Mouse (Mus musculus) MEL (cell line): ENCODE measurements around the gene Ubr7. TPM values are rescaled to one million over a fixed set of nuclear protein-coding genes. Genes with fewer than 3 reads are reported as not detected.

Experiments
- DNase-seq: peaks from one replicate; pipeline ENCODE4 v3.0.0; 2011; ENCODE audit warnings: low read depth, low spot score
- H3K27ac ChIP-seq: 2 replicates; pipeline ENCODE4 v1.5.1; 2012; ENCODE audit warnings: low read depth, mild to moderate bottlenecking, control low read depth, low read length, moderate library complexity; ENCODE audit not compliant: control insufficient read depth
- H3K27me3 ChIP-seq, 2 experiments: fragments of 150-350 bp in 1 of 2; sonication (generic) in 1 of 2; 2 replicates each; pipeline ENCODE4 v1.6.1; 2012; ENCODE audit warnings: low read length in 2 of 2, mild to moderate bottlenecking in 2 of 2, improper control_type of control experiment in 1 of 2, moderate library complexity in 1 of 2; ENCODE audit not compliant: insufficient read depth in 2 of 2, control insufficient read depth in 1 of 2
- H3K36me3 ChIP-seq, 2 experiments: 2 replicates each; pipeline ENCODE4 v1.6.1; 2012 to 2014; ENCODE audit warnings: low read length in 2 of 2, improper control_type of control experiment in 1 of 2, inconsistent platforms in 1 of 2, mild to moderate bottlenecking in 1 of 2; ENCODE audit not compliant: insufficient read depth in 2 of 2, control insufficient read depth in 1 of 2
- H3K4me1 ChIP-seq, 2 experiments: fragments of 150-350 bp in 1 of 2; sonication (generic) in 1 of 2; 2 replicates each; pipeline ENCODE4 v1.6.1; 2012; ENCODE audit warnings: low read length in 2 of 2, improper control_type of control experiment in 1 of 2, mild to moderate bottlenecking in 1 of 2; ENCODE audit not compliant: insufficient read depth in 2 of 2, control insufficient read depth in 1 of 2
- H3K4me3 ChIP-seq, 2 experiments: fragments of 150-350 bp in 1 of 2; sonication (generic) in 1 of 2; 2 replicates each; pipeline ENCODE4 v1.5.1; 2012; ENCODE audit warnings: low read depth in 2 of 2, low read length in 2 of 2, mild to moderate bottlenecking in 2 of 2, moderate library complexity in 2 of 2, control low read depth in 1 of 2, improper control_type of control experiment in 1 of 2; ENCODE audit not compliant: control insufficient read depth in 1 of 2, insufficient read depth in 1 of 2
- H3K79me2 ChIP-seq: 2 replicates; pipeline ENCODE4 v1.6.1; 2012; ENCODE audit warnings: mild to moderate bottlenecking, low read length, moderate library complexity; ENCODE audit not compliant: control insufficient read depth, poor library complexity, insufficient read depth
- H3K9ac ChIP-seq: 2 replicates; pipeline ENCODE4 v1.6.1; 2012; ENCODE audit warnings: low read depth, mild to moderate bottlenecking, control low read depth, low read length, moderate library complexity; ENCODE audit not compliant: control insufficient read depth, poor library complexity, severe bottlenecking
- H3K9me3 ChIP-seq: fragments of 150-350 bp; sonication (generic); replicated peaks from 2 replicates; pipeline ENCODE4 v1.6.1; 2012; ENCODE audit warnings: mild to moderate bottlenecking, low read length, improper control_type of control experiment, moderate library complexity; ENCODE audit not compliant: insufficient read depth
- CHD2 ChIP-seq: IDR thresholded peaks from 2 replicates; pipeline ENCODE4 v1.6.1; 2011; ENCODE audit warnings: low read length, improper control_type of control experiment
- CTCF ChIP-seq, 3 experiments: IDR thresholded peaks in 2 of 3; conservative IDR thresholded peaks in 1 of 3; 2 replicates each; pipeline ENCODE4 v1.5.1; 2011 to 2012; ENCODE audit warnings: low read length in 3 of 3, low read depth in 2 of 3, mild to moderate bottlenecking in 2 of 3, improper control_type of control experiment in 1 of 3, inconsistent platforms in 1 of 3, mixed read lengths in 1 of 3, moderate library complexity in 1 of 3; ENCODE audit not compliant: control insufficient read depth in 1 of 3, insufficient read depth in 1 of 3, poor library complexity in 1 of 3, severe bottlenecking in 1 of 3
- ETS1 ChIP-seq: IDR thresholded peaks from 2 replicates; pipeline ENCODE4 v1.6.1; 2012; ENCODE audit warnings: low read depth, mild to moderate bottlenecking, inconsistent platforms, low read length, improper control_type of control experiment, moderate library complexity
- GATA1 ChIP-seq: IDR thresholded peaks from 2 replicates; pipeline ENCODE4 v1.6.1; 2011; ENCODE audit warnings: low read depth, low read length, improper control_type of control experiment
- HCFC1 ChIP-seq: IDR thresholded peaks from 2 replicates; pipeline ENCODE4 v1.6.1; 2012; ENCODE audit warnings: low read depth, mild to moderate bottlenecking, inconsistent platforms, low read length, improper control_type of control experiment, moderate library complexity
- JUND ChIP-seq: IDR thresholded peaks from 2 replicates; pipeline ENCODE4 v1.6.1; 2011; ENCODE audit warnings: low read depth, mild to moderate bottlenecking, improper control_type of control experiment, low read length
- MAFK ChIP-seq: IDR thresholded peaks from 2 replicates; pipeline ENCODE4 v1.6.1; 2011; ENCODE audit warnings: low read depth, mild to moderate bottlenecking, low read length, improper control_type of control experiment, borderline replicate concordance
- MAZ ChIP-seq: IDR thresholded peaks from 2 replicates; pipeline ENCODE4 v1.6.1; 2012; ENCODE audit warnings: low read depth, mild to moderate bottlenecking, inconsistent platforms, low read length, improper control_type of control experiment
- MEF2A ChIP-seq: IDR thresholded peaks from 2 replicates; pipeline ENCODE4 v1.6.1; 2014; ENCODE audit warnings: low read depth, mild to moderate bottlenecking, inconsistent platforms, low read length, improper control_type of control experiment; ENCODE audit not compliant: poor library complexity, insufficient replicate concordance, severe bottlenecking; ENCODE audit errors: extremely low read depth
- MYB ChIP-seq: IDR thresholded peaks from 2 replicates; pipeline ENCODE4 v1.6.1; 2011; ENCODE audit warnings: mild to moderate bottlenecking, low read depth, low read length, improper control_type of control experiment
- MYC ChIP-seq: IDR thresholded peaks from 2 replicates; pipeline ENCODE4 v1.6.1; 2011; ENCODE audit warnings: low read depth, mild to moderate bottlenecking, low read length, improper control_type of control experiment, moderate library complexity
- NRF1 ChIP-seq: IDR thresholded peaks from 2 replicates; pipeline ENCODE4 v1.6.1; 2014; ENCODE audit warnings: low read depth, mild to moderate bottlenecking, inconsistent platforms, low read length, improper control_type of control experiment, moderate library complexity; ENCODE audit not compliant: poor library complexity, insufficient read depth, severe bottlenecking
- POLR2A ChIP-seq, 2 experiments: IDR thresholded peaks; 2 replicates each; pipeline ENCODE4 v1.6.1; 2011 to 2012; ENCODE audit warnings: low read length in 2 of 2, mild to moderate bottlenecking in 2 of 2, control low read depth in 1 of 2, improper control_type of control experiment in 1 of 2, low read depth in 1 of 2, moderate library complexity in 1 of 2; ENCODE audit not compliant: control insufficient read depth in 1 of 2, insufficient read depth in 1 of 2, poor library complexity in 1 of 2
- POLR2AphosphoS2 ChIP-seq: IDR thresholded peaks from 2 replicates; pipeline ENCODE4 v1.6.1; 2011; ENCODE audit warnings: low read length, improper control_type of control experiment
- POLR2AphosphoS5 ChIP-seq: IDR thresholded peaks from 2 replicates; pipeline ENCODE4 v1.6.1; 2012; ENCODE audit warnings: low read depth, borderline replicate concordance, mild to moderate bottlenecking, inconsistent platforms, low read length, moderate library complexity, mixed read lengths
- SIN3A ChIP-seq: IDR thresholded peaks from 2 replicates; pipeline ENCODE4 v1.6.1; 2012; ENCODE audit warnings: low read length, improper control_type of control experiment, inconsistent platforms
- SMC3 ChIP-seq: IDR thresholded peaks from 2 replicates; pipeline ENCODE4 v1.6.1; 2011; ENCODE audit warnings: low read depth, low read length, improper control_type of control experiment
- TBP ChIP-seq: IDR thresholded peaks from 2 replicates; pipeline ENCODE4 v1.8.0; 2011; ENCODE audit warnings: low read depth, low read length, improper control_type of control experiment
- TCF12 ChIP-seq: IDR thresholded peaks from 2 replicates; pipeline ENCODE4 v1.6.1; 2014; ENCODE audit warnings: low read depth, mild to moderate bottlenecking, inconsistent platforms, low read length, improper control_type of control experiment, moderate library complexity
- USF2 ChIP-seq, 2 experiments: IDR thresholded peaks; 2 replicates each; pipeline ENCODE4 v1.6.1; 2011 to 2012; ENCODE audit warnings: improper control_type of control experiment in 2 of 2, low read length in 2 of 2, borderline replicate concordance in 1 of 2, inconsistent platforms in 1 of 2, low read depth in 1 of 2, mild to moderate bottlenecking in 1 of 2; ENCODE audit not compliant: insufficient read depth in 1 of 2
- ZC3H11A ChIP-seq: IDR thresholded peaks from 2 replicates; pipeline ENCODE4 v1.6.1; 2012; ENCODE audit warnings: low read depth, mild to moderate bottlenecking, inconsistent platforms, low read length, improper control_type of control experiment
- ZMIZ1 ChIP-seq: IDR thresholded peaks from 2 replicates; pipeline ENCODE4 v1.6.1; 2012; ENCODE audit warnings: low read depth, mild to moderate bottlenecking, inconsistent platforms, low read length, improper control_type of control experiment, moderate library complexity
- ZNF384 ChIP-seq: IDR thresholded peaks from 2 replicates; pipeline ENCODE4 v1.6.1; 2012; ENCODE audit warnings: low read depth, mild to moderate bottlenecking, inconsistent platforms, low read length, improper control_type of control experiment
- polyA plus RNA-seq, 2 experiments: library from polyadenylated mRNA; stranded (reverse) in 1 of 2; unstranded in 1 of 2; fragments of >175 nt in 1 of 2; fragments of >200 nt in 1 of 2; gene quantifications; 2 replicates each; pipeline versions ENCODE4 v1.2.1 to v1.2.4; 2012; ENCODE audit warnings: low replicate concordance in 2 of 2, low read depth in 1 of 2; ENCODE audit not compliant: insufficient read length in 2 of 2, insufficient read depth in 1 of 2, missing spikeins in 1 of 2
- total RNA-seq: library from RNA; depleted of rRNA; stranded (reverse); fragments of 300-350 nt; gene quantifications from 2 replicates; pipeline ENCODE4 v1.2.3, GENCODE M21; 2012

Ubr7 gene
- total and polyA plus RNA-seq, 3 experiments = 62.3 to 68.1 TPM; not detected in 1

DNA sequence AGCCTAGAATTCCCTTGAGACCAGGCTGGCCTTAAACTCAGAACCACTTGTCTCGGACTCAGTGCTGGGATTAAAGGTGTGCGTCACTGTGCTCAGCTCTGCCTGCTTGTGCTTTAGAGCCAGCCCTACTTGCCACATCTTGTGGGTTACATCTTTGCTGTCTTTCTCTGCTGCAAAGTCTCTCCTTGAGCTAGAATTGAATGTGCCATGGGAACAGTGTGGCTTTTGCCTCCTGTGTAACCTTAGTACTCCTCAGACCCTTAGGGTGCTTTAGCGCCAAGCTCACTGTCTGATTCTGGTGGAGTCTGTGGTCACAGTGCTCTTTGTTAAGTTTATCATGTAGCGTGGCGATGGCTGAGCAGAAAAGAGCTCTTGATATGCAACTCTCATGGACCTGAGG is 14.9 kb downstream of the Ubr7 start:
- no peak for TF ChIP-seq CHD2
- no peak for TF ChIP-seq ZC3H11A
- no peak for TF ChIP-seq MAFK
- no peak for TF ChIP-seq GATA1
- no peak for TF ChIP-seq USF2 (IDR thresholded peaks at IDR 0.05; ENCODE audit: borderline replicate concordance in 1 of 2, insufficient read depth in 1 of 2, low read depth in 1 of 2, low read length in 2 of 2)
- no peak for TF ChIP-seq ZNF384
- DNase-seq = no peak
- Histone ChIP-seq H3K4me1 (no peaks in the 10 kb centered on the region), H3K27ac (no peak overlapping the region), H3K79me2 (no peaks in the 10 kb centered on the region), H3K9ac (no peak overlapping the region), H3K36me3 (peaks cover 0 to 34% of the 10 kb centered on the region in 2 experiments; a peak in 2 of 4 replicates), H3K27me3 (no peaks in the 10 kb centered on the region), H3K9me3 (no peaks in the 10 kb centered on the region), H3K4me3 (no peak overlapping the region)

GRCm38 (mm10) chr12:102776035-102776434 is 18.3 kb downstream of the Ubr7 start:
- Histone ChIP-seq H3K4me1 (no peaks in the 10 kb centered on the region), H3K79me2 (no peaks in the 10 kb centered on the region), H3K36me3 (peaks cover 0 to 13% of the 10 kb centered on the region in 2 experiments; a peak in 2 of 4 replicates), H3K9ac (no peak overlapping the region), H3K27me3 (no peaks in the 10 kb centered on the region), H3K4me3 (no peak overlapping the region), H3K9me3 (no peaks in the 10 kb centered on the region), H3K27ac (no peak overlapping the region)
- DNase-seq = no peak
- TF ChIP-seq CTCF (IDR thresholded peaks at IDR 0.05 in 2 of 3, conservative IDR thresholded peaks at IDR 0.05 in 1 of 3; ENCODE audit: control insufficient read depth in 1 of 3, insufficient read depth in 1 of 3, low read depth in 2 of 3, low read length in 3 of 3, poor library complexity in 1 of 3, severe bottlenecking in 1 of 3) (no peak), TBP (no peak), SMC3 (no peak), JUND (no peak), POLR2A (IDR thresholded peaks at IDR 0.05; ENCODE audit: control insufficient read depth in 1 of 2, insufficient read depth in 1 of 2, low read depth in 1 of 2, low read length in 2 of 2, poor library complexity in 1 of 2) (no peak), POLR2AphosphoS5 (no peak), MEF2A (no peak), TCF12 (no peak), NRF1 (no peak), ZMIZ1 (no peak), MAZ (no peak), SIN3A (no peak), CHD2 (no peak), ZNF384 (no peak), MYC (no peak), MYB (no peak), ETS1 (no peak), HCFC1 (no peak), ZC3H11A (no peak), POLR2AphosphoS2 (no peak)
